ENCODE assay signal across 24 mouse cellular contexts in the genomic region with DNA sequence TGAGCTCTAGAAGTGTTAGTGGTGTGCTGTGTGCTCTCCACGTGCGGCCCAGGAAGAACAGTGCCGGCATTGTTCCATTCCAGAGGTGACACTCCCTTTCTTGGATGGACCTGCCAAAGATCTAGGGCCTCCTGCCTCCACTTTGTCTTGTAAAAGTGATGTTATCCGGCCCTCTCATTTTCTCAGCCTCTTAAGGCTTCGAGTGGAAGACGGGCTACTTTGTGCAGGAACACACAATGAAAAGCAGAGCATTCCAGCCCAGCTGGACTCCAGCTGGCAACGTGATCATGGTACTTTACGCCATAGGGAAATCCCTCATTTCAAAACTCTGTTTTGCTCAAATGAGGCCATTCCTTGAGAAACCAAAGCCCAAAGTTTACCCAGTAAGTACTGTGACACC. TPM values are rescaled to one million over a fixed set of nuclear protein-coding genes. Genes with fewer than 3 reads are reported as not detected.
DNase-seq lines count a peak whose midpoint lies in the region; ATAC-seq lines count a peak whose summit lies in the region.
"Had no signal": no experiment of that assay in that cellular context is flagged by ENCODE, and none has a peak within 500 bp of the region (broad histone marks: within the 10 kb centered on the region; RNA-seq: fewer than 3 reads in every experiment).

No protein-coding gene starts in this region.

- no peak overlapping the region for H3K27ac ChIP-seq in heart, embryonic 10.5 days
- H3K27ac ChIP-seq in kidney, embryonic 16.5 days (ENCODE audit: low read length), result no peak overlapping the region
- H3K27ac ChIP-seq: embryonic facial prominence, embryonic 10.5 days; forebrain, embryonic 15.5 days; heart, embryonic 13.5 days; hindbrain, embryonic 14.5 days; midbrain, embryonic 13.5 days; stomach, embryonic 15.5 days had no signal

- no peaks in the 10 kb centered on the region for H3K9me3 ChIP-seq in heart, embryonic 10.5 days
- no peaks in the 10 kb centered on the region; the same call in 1 of the 2 replicates for H3K9me3 ChIP-seq in kidney, embryonic 16.5 days (ENCODE audit: low read length)
- H3K9me3 ChIP-seq: forebrain, embryonic 15.5 days; heart, embryonic 13.5 days; midbrain, embryonic 13.5 days; stomach, embryonic 15.5 days had no signal

- no peak overlapping the region for H3K4me3 ChIP-seq in heart, embryonic 10.5 days
- H3K4me3 ChIP-seq in kidney, embryonic 16.5 days (ENCODE audit: low read length), result no peak overlapping the region
- H3K4me3 ChIP-seq: embryonic facial prominence, embryonic 10.5 days; erythroblast, embryonic 14.5 days; forebrain, embryonic 15.5 days; heart, embryonic 13.5 days; midbrain, embryonic 13.5 days; stomach, embryonic 15.5 days had no signal

- peak; percentile 9 for DNase-seq in heart, adult 8-10 months (ENCODE audit: low spot score)
- no peak for DNase-seq in heart, embryonic 10.5 days (ENCODE audit: low spot score)
- peak; percentile 58 for DNase-seq in ES-CJ7 (ENCODE audit: low read depth, low spot score)
- DNase-seq in heart, postnatal 4 days, result peak; percentile 4
- peak; percentile 13 for DNase-seq in lung, postnatal 14 days
- DNase-seq in left cerebral cortex, postnatal 36 days (ENCODE audit: low spot score in 2 of 2), result no peak
- DNase-seq: B cell, adult 2 months; cerebellum, postnatal 36 days; kidney, postnatal 36 days; right cerebral cortex, adult 18-20 months; thymus, postnatal 25 days had no signal

- H3K27me3 ChIP-seq in heart, embryonic 10.5 days (ENCODE audit: insufficient read depth, poor library complexity, severe bottlenecking), result no peaks in the 10 kb centered on the region
- no peaks in the 10 kb centered on the region for H3K27me3 ChIP-seq in kidney, embryonic 16.5 days (ENCODE audit: insufficient read depth, low read length)
- H3K27me3 ChIP-seq: forebrain, embryonic 15.5 days; heart, embryonic 13.5 days; midbrain, embryonic 13.5 days; stomach, embryonic 15.5 days had no signal

- 69% methylated on average over 8 of the region's 8 CpGs for WGBS in heart, embryonic 10.5 days
- WGBS in kidney, embryonic 16.5 days, result 82% methylated on average over 8 of the region's 8 CpGs

- no peak overlapping the region for H3K4me2 ChIP-seq in kidney, embryonic 16.5 days (replicated peaks; ENCODE audit: low read depth, low read length)
- H3K4me2 ChIP-seq: forebrain, embryonic 15.5 days; heart, embryonic 13.5 days; hindbrain, embryonic 14.5 days; midbrain, embryonic 13.5 days; stomach, embryonic 15.5 days had no signal

- intact Hi-C loops in left cerebral cortex, postnatal 36 days (cut with DNase I), result no loop called here

- no peak for ATAC-seq in kidney, embryonic 16.5 days (ENCODE audit: low FRiP score, low TSS enrichment)
- ATAC-seq: forebrain, embryonic 15.5 days; intestine, postnatal 0 days; midbrain, embryonic 13.5 days had no signal

- H3K9ac ChIP-seq in kidney, embryonic 16.5 days (replicated peaks; ENCODE audit: low read length), result no peak overlapping the region
- H3K9ac ChIP-seq: forebrain, embryonic 15.5 days; heart, embryonic 13.5 days; hindbrain, embryonic 14.5 days; midbrain, embryonic 13.5 days; stomach, embryonic 15.5 days had no signal

- H3K4me1 ChIP-seq in heart, embryonic 10.5 days, result no peaks in the 10 kb centered on the region
- H3K4me1 ChIP-seq in kidney, embryonic 16.5 days (ENCODE audit: insufficient read depth, low read length), result no peaks in the 10 kb centered on the region
- H3K4me1 ChIP-seq: embryonic facial prominence, embryonic 10.5 days; forebrain, embryonic 15.5 days; midbrain, embryonic 13.5 days; stomach, embryonic 15.5 days had no signal

- H3K36me3 ChIP-seq in heart, embryonic 10.5 days, result no peaks in the 10 kb centered on the region
- no peaks in the 10 kb centered on the region for H3K36me3 ChIP-seq in kidney, embryonic 16.5 days (ENCODE audit: insufficient read depth, low read length)
- H3K36me3 ChIP-seq: embryonic facial prominence, embryonic 10.5 days; forebrain, embryonic 15.5 days; heart, embryonic 13.5 days; midbrain, embryonic 13.5 days; stomach, embryonic 15.5 days had no signal

RNA-seq across cellular contexts. Expression of a gene that starts 5.2 kb away (rescaled TPM):
- not detected for total RNA-seq in heart, adult 8-10 months (2022)
- not detected in 2 replicates for polyA plus RNA-seq in heart, embryonic 10.5 days (2016; fragmentation: Nextera tagmentation; extraction: Ambion mirVana)
- not detected for total RNA-seq in heart, postnatal 4 days (2021)
- polyA plus RNA-seq in kidney, embryonic 16.5 days (2015; fragmentation: Nextera tagmentation; extraction: Ambion mirVana), result 0.08 and 0.11 TPM in 2 replicates
- not detected for total RNA-seq in left cerebral cortex, postnatal 36 days (2021)
- total RNA-seq: gastrocnemius, adult 18-20 months; layer of hippocampus, postnatal 10 days; left cerebral cortex, postnatal 14 days; MEL had no signal
- polyA plus RNA-seq: embryonic facial prominence, embryonic 10.5 days; forebrain, embryonic 15.5 days; hindbrain, embryonic 14.5 days; intestine, postnatal 0 days had no signal

RNA-seq across cellular contexts. Expression of a gene that starts 27.7 kb away (rescaled TPM):
- not detected for total RNA-seq in heart, adult 8-10 months (2022)
- polyA plus RNA-seq in heart, embryonic 10.5 days (2016; fragmentation: Nextera tagmentation; extraction: Ambion mirVana), result not detected in 2 replicates
- not detected for total RNA-seq in heart, postnatal 4 days (2021)
- polyA plus RNA-seq in kidney, embryonic 16.5 days (2015; fragmentation: Nextera tagmentation; extraction: Ambion mirVana), result 0.08 and 0.22 TPM in 2 replicates
- total RNA-seq in left cerebral cortex, postnatal 36 days (2021), result not detected
- total RNA-seq: left cerebral cortex, postnatal 14 days; MEL had no signal
- polyA plus RNA-seq: embryonic facial prominence, embryonic 10.5 days; erythroblast, embryonic 14.5 days; forebrain, embryonic 15.5 days; heart, embryonic 13.5 days; hindbrain, embryonic 14.5 days; intestine, postnatal 0 days; midbrain, embryonic 13.5 days had no signal

RNA-seq across cellular contexts. Expression of a gene that starts 41.3 kb away (rescaled TPM):
- not detected for total RNA-seq in heart, adult 8-10 months (2022)
- not detected in 2 replicates for polyA plus RNA-seq in heart, embryonic 10.5 days (2016; fragmentation: Nextera tagmentation; extraction: Ambion mirVana)
- total RNA-seq in heart, postnatal 4 days (2021), result not detected
- polyA plus RNA-seq in kidney, embryonic 16.5 days (2015; fragmentation: Nextera tagmentation; extraction: Ambion mirVana), result 0.28 TPM in 1 of 2 replicates, not detected in the other
- not detected for total RNA-seq in left cerebral cortex, postnatal 36 days (2021)
- total RNA-seq: gastrocnemius, adult 18-20 months; layer of hippocampus, postnatal 10 days; left cerebral cortex, postnatal 14 days; MEL had no signal
- polyA plus RNA-seq: erythroblast, embryonic 14.5 days; forebrain, embryonic 15.5 days; hindbrain, embryonic 14.5 days; intestine, postnatal 0 days; midbrain, embryonic 13.5 days had no signal

Comparison
In these comparisons a context has a peak if more than half of its experiments do, and no peak if none do; other contexts are left out.
1. DNase-seq: peak in heart, adult 8-10 months (single experiment), ES-CJ7 (single experiment), heart, postnatal 4 days (single experiment) and lung, postnatal 14 days (single experiment); none in heart, embryonic 10.5 days (single experiment) and left cerebral cortex, postnatal 36 days (0 of 2).